Mouse (Mus musculus) lung, embryonic 15.5 days (tissue): ENCODE measurements at regions not wholly inside any gene's neighbourhood (a gene's known extent, or its start where the extent isn't known, plus 50 kb on each side); places are given as distances from the start of the nearest gene placed in this dataset.

Experiments used
- ATAC-seq: fragments of 200-750 bp; cut with Nextera tagmentation; 2 replicates; pipeline ENCODE4 v1.8.0; 2017; ENCODE audit warnings: moderate number of reproducible peaks, borderline replicate concordance; ENCODE audit not compliant: low FRiP score, low TSS enrichment; ENCODE audit errors: extremely low read depth
- H3K27ac ChIP-seq: fragments of 300-500 bp; sonication (generic); 2 replicates; pipeline ENCODE4 v1.5.1; 2015; ENCODE audit warnings: moderate library complexity, mild to moderate bottlenecking, inconsistent platforms
- H3K27me3 ChIP-seq: fragments of 300-500 bp; sonication (generic); 2 replicates; pipeline ENCODE4 v1.6.1; 2015; ENCODE audit warnings: inconsistent platforms
- H3K36me3 ChIP-seq: fragments of 300-500 bp; sonication (generic); 2 replicates; pipeline ENCODE4 v1.6.1; 2015; ENCODE audit warnings: inconsistent platforms
- H3K4me1 ChIP-seq: fragments of 300-500 bp; sonication (generic); 2 replicates; pipeline ENCODE4 v1.6.1; 2015; ENCODE audit warnings: inconsistent platforms
- H3K4me2 ChIP-seq: fragments of 300-500 bp; sonication (generic); 2 replicates; pipeline ENCODE4 v1.6.1; 2015; ENCODE audit warnings: inconsistent platforms, mild to moderate bottlenecking, moderate library complexity
- H3K4me3 ChIP-seq: fragments of 300-500 bp; sonication (generic); 2 replicates; pipeline ENCODE4 v1.5.1; 2015; ENCODE audit warnings: mild to moderate bottlenecking, inconsistent platforms
- H3K9ac ChIP-seq: fragments of 300-500 bp; sonication (generic); 2 replicates; pipeline ENCODE4 v1.6.1; 2015; ENCODE audit warnings: inconsistent platforms
- H3K9me3 ChIP-seq: fragments of 300-500 bp; sonication (generic); 2 replicates; pipeline ENCODE4 v1.6.1; 2016; ENCODE audit warnings: inconsistent platforms
- WGBS: fragments of 180-500 bp; shearing (Covaris S2); methylation state at CpG from one replicate; pipeline ENCODE4 v1.1.7; 2015; 5-methylcytosine and 5-hydroxymethylcytosine counted together

GRCm38 (mm10) chr8:49194592-49195332 is 351.0 kb upstream of the Tenm3 start:
- Histone ChIP-seq H3K36me3 (no peaks in the 10 kb centered on the region), H3K4me3 (no peak overlapping the region), H3K4me1 (no peaks in the 10 kb centered on the region), H3K4me2 (no peak overlapping the region), H3K27me3 (no peaks in the 10 kb centered on the region), H3K27ac (no peak overlapping the region), H3K9ac (no peak overlapping the region), H3K9me3 (no peaks in the 10 kb centered on the region)
- ATAC-seq, result no peak
- 73% methylated on average over 11 of the region's 11 CpGs for WGBS

- H3K27me3 ChIP-seq, result no peaks in the 10 kb centered on the region
- H3K4me2 ChIP-seq, result no peak overlapping the region
- no peak overlapping the region for H3K9ac ChIP-seq
- 87% methylated on average over 3 of the region's 3 CpGs for WGBS
- no peak for ATAC-seq
- H3K27ac ChIP-seq, result no peak overlapping the region
- no peaks in the 10 kb centered on the region for H3K36me3 ChIP-seq
- H3K4me1 ChIP-seq, result no peaks in the 10 kb centered on the region
- no peak overlapping the region for H3K4me3 ChIP-seq
- H3K9me3 ChIP-seq, result no peaks in the 10 kb centered on the region
These were observed 343.1 kb upstream of the Tenm3 start for GRCm38 (mm10) chr8:49186853-49187252.

GRCm38 (mm10) chr8:49175386-49175785 is 331.6 kb upstream of the Tenm3 start:
- H3K9me3 ChIP-seq, result no peaks in the 10 kb centered on the region
- H3K4me2 ChIP-seq, result no peak overlapping the region
- no peak overlapping the region for H3K9ac ChIP-seq
- no peak overlapping the region for H3K27ac ChIP-seq
- H3K4me1 ChIP-seq, result no peaks in the 10 kb centered on the region
- H3K27me3 ChIP-seq, result no peaks in the 10 kb centered on the region
- ATAC-seq, result no peak
- H3K4me3 ChIP-seq, result no peak overlapping the region
- H3K36me3 ChIP-seq, result no peaks in the 10 kb centered on the region
- WGBS, result 80% methylated on average over 4 of the region's 4 CpGs

- Histone ChIP-seq H3K9ac (no peak overlapping the region), H3K27ac (no peak overlapping the region), H3K4me2 (no peak overlapping the region), H3K9me3 (no peaks in the 10 kb centered on the region), H3K27me3 (no peaks in the 10 kb centered on the region), H3K36me3 (no peaks in the 10 kb centered on the region), H3K4me1 (no peaks in the 10 kb centered on the region), H3K4me3 (no peak overlapping the region)
- WGBS, result 72% methylated on average over 2 of the region's 2 CpGs
- ATAC-seq, result no peak
These were observed 331.2 kb upstream of the Tenm3 start for GRCm38 (mm10) chr8:49174956-49175355.

DNA sequence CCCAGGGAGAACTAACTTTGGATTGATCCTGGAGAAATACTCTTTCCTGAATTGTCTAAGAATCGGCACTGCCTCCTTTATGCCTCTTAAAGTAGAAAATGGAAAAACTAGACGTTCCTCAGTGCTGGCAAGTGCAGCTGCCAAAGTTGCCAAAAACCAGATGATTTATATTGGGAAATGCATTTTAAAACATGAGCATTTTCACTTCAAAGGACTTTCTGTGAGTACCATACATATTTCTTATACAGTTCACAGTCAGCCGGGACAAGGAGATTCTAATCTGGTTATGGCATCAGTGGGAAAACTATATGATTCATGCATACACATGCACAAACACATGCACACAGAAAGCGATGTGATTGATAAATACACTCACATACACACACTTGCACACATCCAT is 315.6 kb upstream of the Tenm3 start:
- Histone ChIP-seq H3K27ac (no peak overlapping the region), H3K27me3 (no peaks in the 10 kb centered on the region), H3K4me2 (no peak overlapping the region), H3K4me1 (no peaks in the 10 kb centered on the region), H3K4me3 (no peak overlapping the region), H3K9me3 (no peaks in the 10 kb centered on the region), H3K36me3 (no peaks in the 10 kb centered on the region), H3K9ac (no peak overlapping the region)
- ATAC-seq, result no peak
- 72% methylated on average over 4 of the region's 4 CpGs for WGBS

DNA sequence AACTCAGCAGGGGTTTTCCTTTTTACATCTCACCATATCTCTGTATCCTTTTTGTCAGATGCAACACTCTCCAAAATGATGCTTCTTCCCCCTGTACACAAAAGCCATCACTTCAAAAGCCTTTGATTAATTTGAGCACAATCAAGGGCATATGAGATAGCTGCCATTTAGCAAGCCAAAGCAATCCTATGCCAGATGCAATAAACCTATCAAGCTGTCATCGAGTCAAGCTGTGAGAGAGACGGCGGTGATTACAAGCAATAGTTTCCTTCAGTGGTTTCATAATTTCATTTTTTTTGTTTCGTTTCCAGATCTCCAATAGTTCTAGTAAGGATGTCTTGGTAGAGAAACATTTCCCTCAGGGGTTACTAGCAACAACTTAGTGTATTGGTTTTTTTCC is 314.4 kb upstream of the Tenm3 start:
- Histone ChIP-seq H3K9ac (no peak overlapping the region), H3K27me3 (no peaks in the 10 kb centered on the region), H3K4me2 (no peak overlapping the region), H3K9me3 (no peaks in the 10 kb centered on the region), H3K4me1 (no peaks in the 10 kb centered on the region), H3K27ac (no peak overlapping the region), H3K4me3 (no peak overlapping the region), H3K36me3 (no peaks in the 10 kb centered on the region)
- ATAC-seq, result no peak
- 43% methylated on average over 4 of the region's 4 CpGs for WGBS

- Histone ChIP-seq H3K4me2 (no peak overlapping the region), H3K27me3 (no peaks in the 10 kb centered on the region), H3K36me3 (no peaks in the 10 kb centered on the region), H3K4me1 (no peaks in the 10 kb centered on the region), H3K27ac (no peak overlapping the region), H3K9me3 (no peaks in the 10 kb centered on the region), H3K9ac (no peak overlapping the region), H3K4me3 (no peak overlapping the region)
- WGBS, result 80% methylated on average over 10 of the region's 10 CpGs
- ATAC-seq, result no peak
These were observed 292.8 kb upstream of the Tenm3 start for GRCm38 (mm10) chr8:49136503-49137044.

- Histone ChIP-seq H3K4me3 (no peak overlapping the region), H3K27ac (no peak overlapping the region), H3K36me3 (no peaks in the 10 kb centered on the region), H3K27me3 (no peaks in the 10 kb centered on the region), H3K4me1 (no peaks in the 10 kb centered on the region), H3K9ac (no peak overlapping the region), H3K9me3 (no peaks in the 10 kb centered on the region), H3K4me2 (no peak overlapping the region)
- WGBS, result 70% methylated on average over 6 of the region's 6 CpGs
- no peak for ATAC-seq
These were observed 265.3 kb upstream of the Tenm3 start for GRCm38 (mm10) chr8:49109095-49109494.

GRCm38 (mm10) chr8:49108665-49109064 is 264.9 kb upstream of the Tenm3 start:
- Histone ChIP-seq H3K9me3 (no peaks in the 10 kb centered on the region), H3K4me3 (no peak overlapping the region), H3K36me3 (no peaks in the 10 kb centered on the region), H3K27ac (no peak overlapping the region), H3K4me1 (no peaks in the 10 kb centered on the region), H3K27me3 (no peaks in the 10 kb centered on the region), H3K4me2 (no peak overlapping the region), H3K9ac (no peak overlapping the region)
- WGBS, result 83% methylated on average over 4 of the region's 4 CpGs
- ATAC-seq, result no peak

DNA sequence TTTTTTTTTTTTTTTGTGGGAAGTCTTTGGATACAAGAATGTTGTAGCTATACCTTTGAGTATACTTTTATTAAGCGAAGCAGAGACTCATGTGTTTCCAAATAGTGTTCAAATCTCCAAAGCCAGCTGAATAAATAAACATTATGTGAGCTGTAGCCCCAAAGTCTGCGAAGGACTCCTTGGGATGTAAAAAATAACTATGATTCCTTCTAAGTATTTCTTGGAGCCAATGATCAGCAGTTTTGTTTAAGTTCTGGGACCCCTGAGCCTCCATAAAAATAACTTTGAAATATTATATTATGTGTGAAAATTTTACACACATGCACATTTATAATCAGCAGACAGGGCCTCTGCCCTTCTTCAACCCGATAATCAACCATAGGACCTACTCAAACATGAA is 262.8 kb upstream of the Tenm3 start:
- Histone ChIP-seq H3K27me3 (no peaks in the 10 kb centered on the region), H3K36me3 (no peaks in the 10 kb centered on the region), H3K4me2 (no peak overlapping the region), H3K9ac (no peak overlapping the region), H3K4me1 (no peaks in the 10 kb centered on the region), H3K4me3 (no peak overlapping the region), H3K27ac (no peak overlapping the region), H3K9me3 (no peaks in the 10 kb centered on the region)
- ATAC-seq, result no peak
- WGBS, result 38% methylated on average over 3 of the region's 3 CpGs

DNA sequence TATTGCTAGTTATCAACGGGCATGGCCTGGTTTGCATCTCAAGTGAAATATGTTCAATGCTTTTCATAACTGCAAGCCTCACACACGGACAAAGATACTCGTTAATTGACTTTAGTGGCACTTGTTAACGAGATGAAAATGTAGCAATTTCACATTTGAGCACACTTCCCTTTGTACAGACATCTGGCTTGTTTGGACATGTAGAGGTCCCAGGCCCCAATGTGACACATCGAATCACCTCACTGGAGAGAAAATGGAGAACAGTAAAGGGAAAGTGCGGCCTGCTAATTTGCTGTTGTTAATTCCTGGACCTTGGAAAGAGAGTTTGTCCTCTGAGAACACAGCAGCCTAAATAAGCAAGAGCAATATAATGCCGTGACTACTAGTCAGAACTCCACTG is 257.4 kb upstream of the Tenm3 start:
- ATAC-seq, result no peak

DNA sequence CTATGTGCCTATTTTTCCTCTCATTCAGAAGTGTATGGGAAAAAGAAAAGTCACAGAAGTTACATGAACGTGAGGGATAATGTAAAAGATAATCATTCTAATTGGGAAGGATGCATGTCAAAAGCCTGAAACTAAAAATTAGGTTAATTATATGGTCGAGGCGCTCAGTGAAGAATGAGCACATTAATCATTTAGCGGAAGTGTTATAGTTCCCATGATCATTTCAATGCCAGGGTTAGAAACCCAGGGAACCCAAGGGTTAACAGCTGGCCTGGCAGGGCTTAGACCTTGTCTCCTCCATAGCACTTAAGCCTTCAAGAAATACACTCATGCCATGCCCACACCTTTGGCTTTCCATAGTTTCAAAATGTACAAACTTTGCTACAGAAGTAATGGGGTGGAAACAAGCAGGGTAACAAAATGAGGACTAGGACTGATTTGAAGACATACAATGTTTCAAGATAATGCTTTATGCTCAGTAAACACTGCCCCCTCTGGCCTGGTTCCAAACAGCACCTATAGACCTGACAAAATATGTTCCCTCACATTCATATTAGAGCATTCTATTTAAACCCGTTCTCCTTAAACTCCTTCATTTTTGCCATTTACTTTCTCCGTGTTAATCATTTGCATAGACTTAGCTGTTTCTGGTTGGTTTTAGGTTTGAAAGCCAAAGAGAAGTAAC is 240.6 kb upstream of the Tenm3 start:
- H3K4me2 ChIP-seq, result no peak overlapping the region
- H3K9me3 ChIP-seq, result no peaks in the 10 kb centered on the region
- no peak overlapping the region for H3K9ac ChIP-seq
- H3K4me3 ChIP-seq, result no peak overlapping the region
- 82% methylated on average over 6 of the region's 6 CpGs for WGBS
- no peaks in the 10 kb centered on the region for H3K4me1 ChIP-seq
- ATAC-seq, result no peak
- no peaks in the 10 kb centered on the region for H3K27me3 ChIP-seq
- no peaks in the 10 kb centered on the region for H3K36me3 ChIP-seq
- no peak overlapping the region for H3K27ac ChIP-seq

More for the DNA sequence above, 257.4 kb upstream of the Tenm3 start:
- H3K9me3 ChIP-seq, result peaks cover 6% of the 10 kb centered on the region
- no peaks in the 10 kb centered on the region for H3K36me3 ChIP-seq
- WGBS, result 87% methylated on average over 7 of the region's 7 CpGs
- no peak overlapping the region for H3K4me3 ChIP-seq
- H3K9ac ChIP-seq, result no peak overlapping the region
- no peaks in the 10 kb centered on the region for H3K27me3 ChIP-seq
- no peak overlapping the region for H3K27ac ChIP-seq
- no peaks in the 10 kb centered on the region for H3K4me1 ChIP-seq
- no peak overlapping the region for H3K4me2 ChIP-seq
